Mouse (Mus musculus) testis, adult 2 months (tissue): ENCODE results near the gene Smim5.

Experiments
- CTCF ChIP-seq: fragments of 200-500 bp; IDR thresholded peaks from 2 replicates; pipeline ENCODE4 v1.5.1; 2012; ENCODE audit warnings: low read depth, mild to moderate bottlenecking, inconsistent platforms, low read length, moderate library complexity; ENCODE audit not compliant: control insufficient read depth, insufficient read depth, insufficient replicate concordance
- POLR2A ChIP-seq: fragments of 200-500 bp; IDR thresholded peaks from 2 replicates; pipeline ENCODE4 v1.6.1; 2012; ENCODE audit warnings: low read depth, mild to moderate bottlenecking, inconsistent platforms, low read length, moderate library complexity; ENCODE audit not compliant: control insufficient read depth

DNA sequence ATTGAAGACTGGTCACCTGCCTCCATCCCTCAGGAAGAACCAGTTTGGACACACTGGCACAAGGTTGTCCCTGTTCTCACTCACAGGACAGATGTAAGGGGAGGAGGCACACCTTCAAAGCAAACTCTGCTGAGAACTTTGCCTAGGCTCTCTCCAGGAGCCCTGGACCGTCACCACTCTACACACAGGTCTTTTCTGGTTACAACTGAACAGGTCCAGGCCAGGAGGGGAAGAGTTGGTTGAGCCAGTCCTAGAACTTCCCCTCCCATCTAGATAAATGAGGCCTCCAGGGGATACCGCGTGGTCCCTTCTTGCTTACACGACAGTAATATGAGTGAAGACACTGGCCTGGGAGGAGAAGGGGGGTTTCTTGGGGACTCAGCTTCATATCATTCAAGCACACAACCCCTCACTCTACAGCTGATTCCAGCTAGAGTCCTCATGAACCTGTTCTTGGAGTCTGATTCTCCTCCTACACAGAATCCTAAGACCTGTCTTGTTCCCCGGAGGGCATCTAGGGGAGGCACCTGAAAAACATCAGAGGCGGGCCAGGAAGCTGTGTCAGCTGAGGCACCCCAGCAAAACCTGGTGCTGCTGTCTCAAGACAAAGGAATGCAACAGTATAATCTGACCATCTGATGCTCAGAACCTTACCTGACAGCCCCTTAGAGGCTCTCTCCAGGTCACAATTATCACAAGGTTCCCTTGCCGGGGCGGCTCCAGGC lies 4.6 kb downstream of the Smim5 start:
- TF ChIP-seq CTCF, result no peak
- no peak for TF ChIP-seq POLR2A
